Mouse (Mus musculus) heart, postnatal 0 days (tissue): ENCODE measurements around the gene BC052040. TPM values are rescaled to one million over a fixed set of nuclear protein-coding genes. Genes with fewer than 3 reads are reported as not detected.

Experiments
- ATAC-seq: fragments of 200-750 bp; cut with Nextera tagmentation; 2 replicates; pipeline ENCODE4 v1.8.0; 2017; ENCODE audit warnings: low read depth, moderate number of reproducible peaks, moderate library complexity; ENCODE audit not compliant: insufficient read depth
- DNase-seq: peaks from one replicate; pipeline ENCODE4 v3.0.0-alpha.2; 2016; ENCODE audit warnings: low spot score
- H3K27ac ChIP-seq: fragments of 300-500 bp; sonication (generic); 2 replicates; pipeline ENCODE4 v1.5.1; 2014; ENCODE audit warnings: low read depth, mild to moderate bottlenecking
- H3K27me3 ChIP-seq: fragments of 300-500 bp; sonication (generic); 2 replicates; pipeline ENCODE4 v1.6.1; 2014; ENCODE audit warnings: low read length, mixed read lengths; ENCODE audit not compliant: control insufficient read depth, insufficient read depth
- H3K36me3 ChIP-seq: fragments of 300-500 bp; sonication (generic); replicated peaks from 2 replicates; pipeline ENCODE4 v1.6.1; 2014; ENCODE audit warnings: low read length, mixed read lengths; ENCODE audit not compliant: control insufficient read depth, insufficient read depth
- H3K4me1 ChIP-seq: fragments of 300-500 bp; sonication (generic); 2 replicates; pipeline ENCODE4 v1.6.1; 2014; ENCODE audit warnings: antibody characterized with exemption; ENCODE audit not compliant: control insufficient read depth, insufficient read depth
- H3K4me2 ChIP-seq: fragments of 300-500 bp; sonication (generic); 2 replicates; pipeline ENCODE4 v1.6.1; 2014; ENCODE audit warnings: low read depth, mild to moderate bottlenecking, low read length, moderate library complexity
- H3K4me3 ChIP-seq: fragments of 300-500 bp; sonication (generic); 2 replicates; pipeline ENCODE4 v1.5.1; 2014; ENCODE audit warnings: low read depth, low read length
- H3K9ac ChIP-seq: fragments of 300-500 bp; sonication (generic); replicated peaks from 2 replicates; pipeline ENCODE4 v1.6.1; 2014; ENCODE audit warnings: low read depth, low read length, mixed read lengths
- H3K9me3 ChIP-seq: fragments of 300-500 bp; sonication (generic); replicated peaks from 2 replicates; pipeline ENCODE4 v1.6.1; 2016; ENCODE audit warnings: low read length; ENCODE audit not compliant: control insufficient read depth
- CTCF ChIP-seq: IDR thresholded peaks from 2 replicates; pipeline ENCODE4 v1.5.1; 2016; ENCODE audit warnings: antibody characterized with exemption, control low read depth, low read depth
- EP300 ChIP-seq: IDR thresholded peaks from 2 replicates; pipeline ENCODE4 v1.6.1; 2016; ENCODE audit warnings: antibody characterized with exemption, low read depth
- WGBS: fragments of 180-500 bp; shearing (Covaris S2); extraction: QIAGEN DNeasy Blood & Tissue Kit; methylation state at CpG from one replicate; pipeline ENCODE4 v1.1.7; 2014; 5-methylcytosine and 5-hydroxymethylcytosine counted together
- polyA plus RNA-seq: library from polyadenylated mRNA; unstranded; fragments of >200 nt; fragmentation: Nextera tagmentation; extraction: Ambion mirVana; gene quantifications from 2 replicates; pipeline ENCODE4 v1.2.1, GENCODE M21; 2015
- total RNA-seq: library from RNA; depleted of rRNA; stranded (reverse); fragments of >200 nt; gene quantifications from 2 replicates; pipeline ENCODE4 v1.2.3, GENCODE M21; 2014; ENCODE audit warnings: low replicate concordance

Gene BC052040
- total and polyA plus RNA-seq, 2 experiments from 2014 or later, result 3.9 to 4.1 TPM

DNA sequence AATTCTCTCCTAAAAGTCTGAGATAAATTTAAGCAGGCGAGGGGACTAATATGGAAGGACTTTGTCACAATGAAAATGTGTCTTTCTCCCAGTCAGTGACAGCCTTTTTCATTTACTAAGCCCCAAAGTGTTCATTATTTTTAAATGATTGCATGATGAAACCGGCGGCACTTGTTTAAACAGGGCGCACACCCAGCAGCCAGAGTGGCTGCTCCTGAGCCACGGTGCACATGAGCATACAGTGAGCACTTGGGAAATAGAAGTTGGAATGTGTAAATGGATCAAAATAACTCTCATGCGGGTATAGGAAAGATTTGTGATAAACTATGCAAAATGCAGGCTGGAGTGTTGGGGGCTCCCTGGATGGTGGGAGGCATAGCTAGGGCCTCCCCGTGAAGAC, 169.7 kb downstream of the BC052040 start:
- ATAC-seq, result no peak
- WGBS, result 80% methylated on average over 7 of the region's 7 CpGs
- no peak overlapping the region for H3K4me2 ChIP-seq

DNA sequence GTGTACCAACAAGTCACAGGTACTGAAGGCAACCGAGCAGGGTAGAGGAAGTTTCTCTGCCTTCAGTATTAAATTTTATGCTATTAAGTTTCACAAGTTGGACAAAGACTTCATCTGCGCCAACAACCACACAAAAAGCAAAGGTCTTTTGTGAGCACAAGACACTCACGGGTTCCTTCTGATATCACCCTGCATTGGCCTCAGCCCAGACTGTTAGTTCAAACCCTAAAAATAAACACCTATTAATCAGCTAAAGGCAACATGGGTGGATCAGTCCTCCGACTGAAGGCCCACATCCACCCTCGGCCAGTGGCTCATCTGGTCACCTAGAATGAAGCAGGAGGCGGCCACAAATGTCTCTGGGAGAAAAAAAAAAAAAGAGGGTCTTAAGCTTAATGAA, 176.2 kb downstream of the BC052040 start:
- peak; percentile 88 for ATAC-seq
- peak; percentile 61 for DNase-seq
- peaks cover 15% of the 10 kb centered on the region for H3K4me1 ChIP-seq
- no peak overlapping the region; the same call in 1 of the 2 replicates for H3K9ac ChIP-seq
- WGBS, result 33% methylated on average over 6 of the region's 6 CpGs
- H3K4me2 ChIP-seq, result peak overlapping the region; percentile 16; the same call in 1 of the 2 replicates
- no peaks in the 10 kb centered on the region for H3K36me3 ChIP-seq
- H3K4me3 ChIP-seq, result no peak overlapping the region
- peak overlapping the region; percentile 69 for H3K27ac ChIP-seq
- TF ChIP-seq CTCF (no peak), EP300 (peak; percentile 78)
- no peaks in the 10 kb centered on the region for H3K9me3 ChIP-seq
- no peaks in the 10 kb centered on the region for H3K27me3 ChIP-seq

More for the DNA sequence above, 169.7 kb downstream of the BC052040 start:
- no peaks in the 10 kb centered on the region for H3K4me1 ChIP-seq
- no peak overlapping the region for H3K27ac ChIP-seq
- DNase-seq, result no peak
- TF ChIP-seq CTCF (no peak), EP300 (no peak)
- no peak overlapping the region for H3K9ac ChIP-seq
- H3K9me3 ChIP-seq, result no peaks in the 10 kb centered on the region
- no peak overlapping the region for H3K4me3 ChIP-seq
- no peaks in the 10 kb centered on the region for H3K27me3 ChIP-seq
- no peaks in the 10 kb centered on the region for H3K36me3 ChIP-seq

DNA sequence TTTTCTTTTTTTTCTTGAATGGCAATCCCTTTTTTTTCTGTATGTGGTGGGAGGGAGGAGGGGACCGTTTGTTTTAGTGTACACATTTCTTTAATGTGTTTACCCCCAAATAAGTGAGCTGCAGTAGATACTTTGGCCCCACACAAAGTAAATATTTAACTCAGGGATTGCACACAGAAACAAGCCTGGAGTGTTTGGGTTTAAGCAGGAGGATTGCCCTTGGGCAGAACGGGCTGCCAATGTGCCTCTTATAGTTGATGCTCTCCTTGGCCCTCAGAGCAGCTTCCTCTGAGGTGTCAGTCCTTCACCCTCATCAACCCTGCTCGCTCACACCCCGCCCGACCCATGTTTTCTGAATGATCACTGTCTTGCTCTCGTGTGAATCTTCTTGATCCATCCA, 177.0 kb downstream of the BC052040 start:
- Histone ChIP-seq H3K36me3 (no peaks in the 10 kb centered on the region), H3K4me2 (no peak overlapping the region; the same call in 1 of the 2 replicates), H3K9ac (no peak overlapping the region), H3K9me3 (no peaks in the 10 kb centered on the region), H3K4me1 (peaks cover 15% of the 10 kb centered on the region), H3K4me3 (no peak overlapping the region), H3K27ac (peak overlapping the region; percentile 69; the same call in 1 of the 2 replicates), H3K27me3 (no peaks in the 10 kb centered on the region)
- TF ChIP-seq CTCF (no peak), EP300 (no peak)
- no peak for DNase-seq
- no peak for ATAC-seq
- 91% methylated on average over 6 of the region's 6 CpGs for WGBS

DNA sequence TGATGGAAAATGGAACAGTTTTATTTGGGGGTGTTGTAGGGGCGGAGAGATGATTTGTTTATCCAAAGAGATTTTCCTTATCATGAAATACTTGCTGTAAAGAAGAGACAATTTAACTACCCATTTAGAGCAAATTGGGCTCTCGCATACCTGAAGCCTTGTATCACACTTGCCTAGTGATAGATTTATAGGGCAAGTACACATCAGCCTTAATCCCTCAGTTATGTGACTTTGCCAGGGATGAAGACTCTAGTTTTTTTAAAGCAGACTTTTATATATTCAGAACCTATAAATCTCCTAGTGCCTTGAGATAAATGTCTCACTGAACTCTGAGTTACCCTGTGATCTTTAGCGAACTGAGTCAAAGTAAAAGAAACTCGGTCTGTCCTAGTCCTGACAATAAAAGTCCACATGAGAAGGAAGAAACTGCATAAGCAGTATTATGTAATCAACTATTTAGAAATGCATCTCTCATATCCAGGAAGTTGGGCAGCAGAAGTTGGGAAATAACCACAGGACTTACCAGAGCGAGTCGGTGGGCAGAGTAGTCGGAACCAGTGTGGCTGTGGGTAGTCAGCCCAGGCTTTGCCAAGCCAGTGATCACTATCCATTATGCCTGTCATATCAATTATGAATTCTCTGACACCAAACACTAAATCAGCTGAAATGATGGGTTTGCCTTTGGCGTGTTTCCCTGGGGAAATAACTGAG, 183.2 kb downstream of the BC052040 start:
- H3K27ac ChIP-seq, result no peak overlapping the region
- H3K4me1 ChIP-seq, result no peaks in the 10 kb centered on the region
- H3K4me2 ChIP-seq, result no peak overlapping the region
- H3K9ac ChIP-seq, result no peak overlapping the region
- WGBS, result 85% methylated on average over 8 of the region's 8 CpGs
- no peaks in the 10 kb centered on the region for H3K9me3 ChIP-seq
- no peak for ATAC-seq
- H3K36me3 ChIP-seq, result no peaks in the 10 kb centered on the region
- no peaks in the 10 kb centered on the region for H3K27me3 ChIP-seq
- TF ChIP-seq CTCF (no peak), EP300 (no peak)
- no peak overlapping the region for H3K4me3 ChIP-seq
- no peak for DNase-seq

DNA sequence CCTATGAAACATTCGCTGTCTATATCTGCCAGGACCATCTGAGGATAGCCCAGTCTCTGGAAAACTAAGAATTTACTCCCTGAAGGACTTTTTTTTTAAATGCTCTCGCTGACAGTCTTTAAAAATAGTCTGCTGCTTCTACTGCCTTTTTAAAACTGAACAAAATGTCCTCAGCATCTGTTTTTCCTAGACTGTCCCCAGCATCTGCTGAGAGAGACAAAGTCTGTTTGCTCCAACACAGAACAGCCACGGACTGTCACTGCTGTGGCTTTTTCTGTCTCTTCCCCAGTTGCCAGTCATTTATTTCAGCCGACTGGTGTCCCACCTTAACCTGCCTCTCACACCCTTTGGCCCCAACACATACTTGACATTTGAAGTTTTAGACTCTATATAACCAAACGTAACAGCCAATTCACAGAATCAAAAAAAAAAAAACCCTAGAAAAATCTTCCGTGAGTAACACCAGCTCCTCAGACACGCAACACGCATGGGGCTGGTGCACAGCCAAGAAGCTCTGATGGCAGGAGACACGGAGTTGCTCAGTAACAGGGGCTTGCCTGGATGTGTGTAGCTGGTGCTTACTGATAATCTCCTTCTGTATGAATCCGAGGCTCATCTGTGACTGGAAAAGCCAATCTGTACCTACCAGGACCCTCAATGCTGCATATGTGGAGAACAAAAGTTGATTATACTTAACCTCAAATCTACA, 188.2 kb downstream of the BC052040 start:
- no peak for ATAC-seq
- no peaks in the 10 kb centered on the region for H3K36me3 ChIP-seq

More for the DNA sequence above, 188.2 kb downstream of the BC052040 start:
- Histone ChIP-seq H3K27me3 (no peaks in the 10 kb centered on the region), H3K27ac (no peak overlapping the region), H3K9ac (no peak overlapping the region), H3K4me3 (no peak overlapping the region), H3K9me3 (no peaks in the 10 kb centered on the region), H3K4me1 (no peaks in the 10 kb centered on the region), H3K4me2 (no peak overlapping the region)
- 84% methylated on average over 10 of the region's 10 CpGs for WGBS
- TF ChIP-seq CTCF (no peak), EP300 (no peak)
- DNase-seq, result no peak
